Mouse (Mus musculus) small intestine, adult 2 months (tissue): ENCODE measurements around the gene Blnk.

Source experiments
- CTCF ChIP-seq: fragments of 200-500 bp; IDR thresholded peaks from 2 replicates; pipeline ENCODE4 v1.5.1; 2012; ENCODE audit warnings: low read depth, mild to moderate bottlenecking, control low read depth, inconsistent platforms, low read length, moderate library complexity, mixed read lengths; ENCODE audit not compliant: insufficient replicate concordance, insufficient read length; ENCODE audit errors: extremely low read depth
- POLR2A ChIP-seq: fragments of 200-500 bp; IDR thresholded peaks from 2 replicates; pipeline ENCODE4 v1.6.1; 2012; ENCODE audit warnings: low read depth, mild to moderate bottlenecking, control low read depth, inconsistent platforms, low read length, moderate library complexity

GRCm38 (mm10) chr19:40931581-40932369, 62.6 kb downstream of the Blnk start:
- TF ChIP-seq CTCF (no peak), POLR2A (no peak)
